21 mouse cellular contexts compared by ENCODE assay signal in genomic region chr4:120127333-120127732, GRCm38 (mm10). TPM values are rescaled to one million over a fixed set of nuclear protein-coding genes. Genes with fewer than 3 reads are reported as not detected.
"Had no signal": no experiment of that assay in that cellular context is flagged by ENCODE, and none has a peak within 500 bp of the region (broad histone marks: within the 10 kb centered on the region; RNA-seq: fewer than 3 reads in every experiment).

No protein-coding gene starts in this region.

- H3K4me1 ChIP-seq: liver, embryonic 13.5 days had no signal

- H3K27me3 ChIP-seq: liver, embryonic 13.5 days had no signal

- DNase-seq: kidney, postnatal 25 days; liver, embryonic 13.5 days; lung, adult 2 months; thymus, adult 2 months; thymus, postnatal 14 days had no signal

- H3K4me3 ChIP-seq: liver, embryonic 13.5 days had no signal

- H3K9ac ChIP-seq: liver, embryonic 13.5 days had no signal

- H3K36me3 ChIP-seq: liver, embryonic 13.5 days had no signal

- H3K9me3 ChIP-seq: liver, embryonic 13.5 days had no signal

- H3K27ac ChIP-seq: kidney, postnatal 0 days; liver, embryonic 13.5 days; stomach, postnatal 0 days had no signal

- H3K4me2 ChIP-seq: liver, embryonic 13.5 days; midbrain, embryonic 11.5 days had no signal

RNA-seq across cellular contexts. Expression of gene Edn2, which starts 33.7 kb away (rescaled TPM):
- total RNA-seq: layer of hippocampus, adult 8-10 months; layer of hippocampus, postnatal 14 days; left cerebral cortex, adult 18-20 months; left cerebral cortex, postnatal 10 days; left cerebral cortex, postnatal 36 days; liver, adult 2 months; megakaryocyte progenitor cell, adult 5-6 weeks; megakaryocyte-erythroid progenitor cell, adult 5-6 weeks; midbrain, postnatal 0 days had no signal
- polyA plus RNA-seq: kidney, embryonic 14.5 days; kidney, postnatal 0 days; limb, embryonic 11.5 days; liver, adult 2 months; midbrain, embryonic 11.5 days; neural tube, embryonic 11.5 days; spleen, adult 2 months had no signal
